Mouse (Mus musculus) brain, embryonic 14.5 days (tissue): ENCODE results near the gene Abca7.

Source experiments
- CTCF ChIP-seq: fragments of 200-500 bp; IDR thresholded peaks from 2 replicates; pipeline ENCODE4 v1.5.1; 2012; ENCODE audit warnings: inconsistent platforms, mild to moderate bottlenecking, moderate library complexity, borderline replicate concordance; ENCODE audit not compliant: insufficient read depth, insufficient read length; ENCODE audit errors: extremely low read depth
- POLR2A ChIP-seq: fragments of 200-500 bp; IDR thresholded peaks from 2 replicates; pipeline ENCODE4 v1.6.1; 2012; ENCODE audit warnings: mild to moderate bottlenecking, inconsistent platforms, borderline replicate concordance; ENCODE audit not compliant: poor library complexity, insufficient read depth, insufficient read length, severe bottlenecking; ENCODE audit errors: extremely low read depth

DNA sequence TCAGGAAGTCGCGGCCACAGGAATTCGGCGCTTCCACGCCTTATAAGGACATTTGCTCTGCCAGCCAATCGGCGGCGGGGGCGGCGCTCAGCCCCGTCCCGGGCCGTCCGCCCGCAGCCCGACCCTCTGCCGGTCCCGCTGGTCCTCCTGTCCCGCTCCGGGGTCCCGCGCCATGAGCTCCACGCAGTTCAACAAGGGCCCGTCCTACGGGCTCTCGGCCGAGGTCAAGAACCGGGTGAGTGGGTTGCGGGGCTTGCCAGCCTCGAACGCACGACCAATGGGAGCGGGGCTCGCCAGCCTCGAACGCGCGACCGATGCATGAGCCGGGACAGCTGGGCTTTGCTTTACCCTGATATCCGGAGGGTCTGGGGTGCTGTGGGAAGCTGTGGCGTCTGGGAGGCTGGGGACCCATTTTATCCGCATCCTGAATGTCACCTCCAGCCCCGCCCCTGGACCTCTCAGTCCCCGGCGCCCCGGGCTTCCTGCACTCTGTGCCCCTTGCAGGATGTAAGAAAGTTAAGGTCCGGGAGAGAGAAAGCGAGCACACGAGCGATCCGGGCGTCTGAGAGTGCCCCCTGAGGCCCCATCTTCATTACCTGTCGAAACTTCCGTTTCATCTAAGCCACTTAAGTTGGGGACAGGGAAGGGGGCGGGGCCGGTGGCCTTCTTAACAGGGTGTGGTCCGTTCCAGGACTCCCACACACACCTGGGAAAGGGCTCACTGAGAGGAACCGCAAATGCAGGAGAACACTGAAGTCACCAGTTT lies 7.6 kb upstream of the Abca7 start, which contains the start of gene Cnn2:
- TF ChIP-seq CTCF (no peak), POLR2A (no peak)
